Mouse (Mus musculus): Measurements from ENCODE around the gene Tmed10.

- TF ChIP-seq POLR2A (IDR thresholded peaks at IDR 0.05; ENCODE audit: low read depth, low read length) (no peak), ETS1 (conservative IDR thresholded peaks at IDR 0.05; ENCODE audit: low read depth, low read length) (no peak), CTCF (conservative IDR thresholded peaks at IDR 0.05 in 1 of 2, IDR thresholded peaks at IDR 0.05 in 1 of 2; ENCODE audit: low read depth in 2 of 2, low read length in 2 of 2) (no peak), SMC3 (IDR thresholded peaks at IDR 0.05; ENCODE audit: low read depth, low read length) (no peak), RCOR1 (conservative IDR thresholded peaks at IDR 0.05; ENCODE audit: low read depth, low read length) (no peak), MXI1 (IDR thresholded peaks at IDR 0.05; ENCODE audit: low read depth, low read length) (no peak), EP300 (IDR thresholded peaks at IDR 0.05; ENCODE audit: low read length) (no peak), TBP (conservative IDR thresholded peaks at IDR 0.05; ENCODE audit: low read depth, low read length) (no peak), MYC (IDR thresholded peaks at IDR 0.05; ENCODE audit: low read depth, low read length) (no peak), JUND (conservative IDR thresholded peaks at IDR 0.05; ENCODE audit: low read depth, low read length) (no peak), RAD21 (IDR thresholded peaks at IDR 0.05; ENCODE audit: low read depth, low read length) (no peak), NELFE (IDR thresholded peaks at IDR 0.05; ENCODE audit: low read depth, low read length) (no peak), ZNF384 (IDR thresholded peaks at IDR 0.05; ENCODE audit: low read depth, low read length) (no peak), MEF2A (IDR thresholded peaks at IDR 0.05; ENCODE audit: borderline replicate concordance, low read depth, low read length) (no peak)
Observed at GRCm38 (mm10) chr12:85415876-85416275, 41.2 kb upstream of the Tmed10 start.

Data from CH12.LX (cell line).